Mouse (Mus musculus) ES-Bruce4 (cell line): ENCODE results near the gene Grhl3.

Source experiments
- CTCF ChIP-seq: IDR thresholded peaks from one replicate; pipeline ENCODE4 v1.8.1; 2011; ENCODE audit warnings: low read depth, low read length
- POLR2A ChIP-seq: IDR thresholded peaks from one replicate; pipeline ENCODE4 v1.8.1; 2011; ENCODE audit warnings: low read length; ENCODE audit not compliant: insufficient read depth

DNA sequence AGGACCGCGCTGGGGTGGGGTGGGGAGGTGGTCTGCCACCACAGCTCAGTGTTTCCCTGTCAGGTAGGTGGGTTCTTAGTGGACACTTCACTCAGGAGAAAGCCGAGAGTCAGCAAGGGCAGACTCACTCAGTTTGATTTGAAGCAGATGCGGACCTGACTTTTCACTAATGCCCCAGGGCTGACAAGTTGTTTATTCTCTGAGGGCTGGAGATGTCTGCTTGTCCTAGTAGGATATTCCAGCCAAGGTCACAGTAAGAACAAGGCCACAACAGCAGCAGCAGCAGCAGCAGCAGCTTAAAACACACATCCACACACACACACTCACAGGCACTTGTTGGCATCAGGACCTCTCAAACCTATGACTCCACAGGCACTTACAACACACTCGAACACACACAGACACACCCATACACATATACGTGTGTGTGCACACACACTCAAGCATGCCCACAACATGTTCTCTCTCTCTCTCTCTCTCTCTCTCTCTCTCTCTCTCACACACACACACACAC is 2.3 kb downstream of the Grhl3 start:
- TF ChIP-seq CTCF = no peak
- TF ChIP-seq POLR2A = no peak
